Mouse (Mus musculus) adrenal gland, postnatal 4 days (tissue): ENCODE measurements at regions not wholly inside any gene's neighbourhood (a gene's known extent, or its start where the extent isn't known, plus 50 kb on each side); places are given as distances from the start of the nearest gene placed in this dataset.
A peak's percentile ranks its signal among the peaks of the same experiment; 100 is the strongest.

Experiments
- DNase-seq, 2 experiments: peaks; one replicate each; pipeline ENCODE4 v3.0.0; 2021 to 2022; ENCODE audit warnings: low spot score in 2 of 2, mixed read lengths in 2 of 2

- DNase-seq = no peak
Measured at GRCm38 (mm10) chr1:61172946-61173345, 195.2 kb downstream of the Icos start.

DNA sequence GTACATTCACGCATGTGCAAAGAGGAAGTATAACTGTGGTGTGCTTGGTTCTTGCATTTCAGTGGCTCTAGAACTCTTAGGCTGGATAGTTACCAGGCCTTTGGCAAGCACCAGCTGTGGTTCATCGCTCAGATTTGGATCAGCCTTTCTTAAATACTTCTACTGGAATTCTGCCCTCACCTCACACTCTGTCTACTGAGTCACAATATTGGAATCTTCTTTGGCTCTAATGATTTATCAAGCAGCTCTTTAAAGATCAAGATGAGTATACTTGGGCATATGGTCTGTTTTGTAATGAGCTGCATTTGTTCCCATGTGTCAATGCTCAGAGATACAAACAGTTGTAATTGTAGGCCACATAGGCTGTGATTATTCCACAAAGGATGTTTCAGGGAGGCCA is 197.5 kb downstream of the Icos start:
- no peak for DNase-seq

- no peak for DNase-seq
Measured at GRCm38 (mm10) chr1:61179461-61179860, 201.7 kb downstream of the Icos start.

DNA sequence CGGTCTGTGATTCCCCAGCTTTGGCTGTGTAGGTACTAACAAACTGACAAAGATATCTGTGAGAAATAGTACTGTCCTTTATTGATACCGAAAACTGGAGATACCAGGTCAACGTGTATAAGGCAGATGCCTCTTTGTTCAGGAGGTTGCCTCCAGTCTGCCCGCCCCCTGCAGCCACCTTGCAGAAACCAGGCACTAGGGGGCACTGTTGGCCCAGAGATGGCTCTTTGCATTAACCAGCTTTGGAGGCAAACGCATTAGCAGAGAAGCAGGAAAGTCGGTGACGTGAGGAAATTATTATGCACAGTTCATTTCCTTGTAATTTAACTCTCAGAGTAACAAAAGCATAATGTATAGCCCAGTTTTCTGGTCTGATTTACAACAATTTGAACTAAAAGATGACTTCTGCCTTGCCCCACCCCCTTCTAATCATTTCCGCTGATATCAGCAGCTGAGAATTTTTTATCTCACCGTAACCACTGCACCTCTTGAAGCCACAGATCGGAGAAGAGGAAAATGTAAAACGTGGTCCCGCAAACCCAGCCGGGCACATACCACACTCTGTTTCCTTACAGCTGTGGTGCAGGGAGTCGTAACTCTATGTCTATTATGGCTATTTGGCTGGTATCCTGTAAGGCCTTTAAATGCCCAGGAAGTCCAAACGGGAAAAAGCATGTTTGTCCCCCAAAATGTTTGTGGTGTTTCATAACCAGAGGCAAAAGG is 203.5 kb downstream of the Icos start:
- DNase-seq = peak; percentile 81 to 86

GRCm38 (mm10) chr1:61187381-61188100 is 209.8 kb downstream of the Icos start:
- DNase-seq = no peak

DNA sequence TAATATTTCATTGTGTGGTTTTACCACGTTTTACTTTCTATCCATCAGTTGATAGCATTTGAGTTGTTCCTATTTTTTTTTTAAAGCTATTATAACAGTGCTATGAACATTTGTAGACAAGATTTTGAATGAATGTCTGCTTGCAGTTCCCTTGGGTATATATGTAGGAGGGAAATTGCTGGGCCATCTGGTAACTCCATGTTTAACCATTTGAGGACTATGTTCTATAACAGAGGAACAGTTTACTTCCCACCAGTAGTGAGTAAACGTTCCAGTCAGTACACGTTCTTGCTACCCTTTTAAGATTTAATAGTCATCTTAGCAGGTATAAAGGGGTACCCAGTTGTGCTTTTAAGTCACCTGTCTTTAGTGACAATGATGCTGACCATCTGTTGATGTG is 213.2 kb downstream of the Icos start:
- DNase-seq = no peak

DNA sequence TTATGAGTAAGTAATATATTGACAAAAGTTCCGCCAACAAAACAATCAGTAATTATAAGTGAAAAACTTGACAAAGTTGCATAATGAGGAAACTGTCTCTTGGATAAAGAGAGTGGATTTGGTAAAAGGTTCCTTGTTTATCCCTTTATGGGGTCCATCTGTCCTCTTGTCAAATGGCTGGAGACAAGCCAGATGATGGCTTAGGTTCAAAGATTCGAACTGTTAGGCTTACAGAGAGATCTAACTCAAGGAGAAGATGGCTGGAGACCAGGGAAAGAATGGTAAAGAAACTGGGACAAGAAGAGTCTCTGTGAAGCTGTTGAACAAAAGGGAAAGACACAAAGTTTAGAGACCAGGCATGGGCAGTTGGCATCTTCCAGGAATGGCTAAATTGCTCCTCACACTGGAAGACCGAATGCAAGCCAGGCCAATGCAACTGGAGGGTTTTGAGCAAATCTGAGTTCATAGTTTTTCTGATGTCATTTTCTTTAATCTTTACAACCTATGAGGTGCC is 220.9 kb downstream of the Icos start:
- no peak for DNase-seq

DNA sequence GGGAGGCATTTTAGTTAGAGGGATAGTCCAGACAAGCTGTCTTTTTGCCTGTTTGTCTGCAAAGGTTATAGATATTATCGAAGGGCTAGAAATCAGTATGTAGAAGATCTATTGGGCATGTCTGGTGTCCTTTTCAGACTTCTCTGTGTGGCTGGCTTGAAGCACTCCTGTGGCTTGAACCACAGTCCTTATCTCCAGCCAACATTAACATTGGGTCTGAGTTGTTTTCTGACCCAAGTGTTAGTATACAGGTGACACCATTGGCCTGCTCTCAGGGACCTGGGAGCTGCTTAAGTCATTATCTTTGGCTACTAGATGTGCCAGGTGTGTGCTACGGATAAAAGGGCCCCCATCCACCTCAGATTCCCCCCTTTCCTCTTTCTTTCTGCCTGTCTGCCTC is 223.3 kb downstream of the Icos start:
- no peak for DNase-seq

DNA sequence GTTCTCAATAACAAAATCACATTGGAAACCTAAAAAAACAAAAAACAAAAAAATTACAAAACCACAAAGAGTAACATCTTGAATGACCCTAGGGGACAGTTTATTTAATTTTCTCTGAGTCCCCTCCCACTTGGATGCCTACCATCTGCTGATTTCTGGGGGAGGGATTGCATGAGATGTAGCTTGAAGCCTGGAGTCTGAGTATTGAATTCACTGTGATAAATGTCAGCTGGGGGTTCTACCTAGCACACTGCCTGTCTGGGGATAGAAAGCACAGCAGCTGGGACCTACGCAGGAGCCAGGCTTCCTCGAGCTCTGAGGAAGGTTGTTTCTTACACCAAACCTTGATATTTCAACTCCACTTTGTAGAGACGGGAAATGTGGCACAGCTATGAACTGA is 224.4 kb downstream of the Icos start:
- DNase-seq = no peak

DNA sequence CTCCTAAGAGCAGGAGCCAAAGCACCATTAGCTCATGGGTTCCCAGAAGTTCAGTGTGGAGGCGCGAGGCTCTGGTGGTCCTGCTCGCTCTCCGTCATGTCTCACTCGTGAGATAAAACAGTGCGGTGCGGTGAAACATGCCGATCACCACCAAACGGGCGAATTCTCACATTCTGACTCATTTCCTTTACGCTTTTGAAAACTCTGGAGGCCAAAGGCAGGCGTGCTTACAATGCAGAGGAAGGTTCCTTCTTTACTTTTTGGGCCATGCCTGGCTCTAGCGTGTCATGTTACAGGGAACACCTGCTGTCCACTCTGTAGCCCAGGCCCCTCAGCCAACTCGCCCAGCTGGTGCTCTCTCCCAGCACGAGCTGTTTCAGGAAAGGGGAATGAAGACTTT is 225.4 kb downstream of the Icos start:
- DNase-seq = no peak

- no peak for DNase-seq
Measured at GRCm38 (mm10) chr1:61203612-61204011, 225.9 kb downstream of the Icos start.

DNA sequence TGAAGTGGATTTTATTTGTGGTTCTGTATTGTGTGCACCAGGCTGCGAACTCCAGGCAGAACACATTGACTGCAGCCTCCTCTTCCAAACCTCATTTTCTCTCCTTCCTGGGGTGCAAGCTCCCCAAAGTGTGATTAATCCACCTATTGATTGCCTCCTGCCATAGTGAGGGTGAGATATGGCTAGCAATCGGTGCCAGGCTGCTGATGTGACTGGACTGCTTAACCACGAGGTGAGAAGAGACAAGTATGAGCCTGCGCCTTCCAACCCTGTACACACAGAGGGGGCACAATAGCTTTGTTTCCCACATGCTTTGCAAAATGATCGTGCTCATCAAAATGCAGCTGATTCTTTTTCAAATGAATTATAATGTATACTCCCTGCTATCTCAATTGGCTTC is 227.4 kb downstream of the Icos start:
- no peak for DNase-seq

GRCm38 (mm10) chr1:61206861-61207380 is 229.2 kb downstream of the Icos start:
- DNase-seq = no peak

DNA sequence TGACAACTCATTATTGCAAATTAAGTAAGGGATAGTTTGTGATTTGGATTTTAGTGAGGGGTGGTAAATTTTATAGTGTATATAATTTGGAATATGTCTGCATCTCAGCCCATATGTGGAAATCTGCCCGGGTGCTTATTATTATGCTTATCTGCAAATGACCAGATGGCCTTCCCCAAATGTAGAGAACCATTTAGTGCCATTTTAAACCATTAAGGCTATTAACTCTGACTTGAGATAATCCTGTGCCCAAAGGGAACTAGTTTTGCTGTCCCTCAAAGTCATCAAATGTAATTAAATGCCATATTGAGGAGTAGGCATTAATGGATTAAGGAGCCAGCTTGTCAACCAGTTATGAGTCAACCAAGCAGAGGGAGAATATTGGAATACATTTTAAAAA is 230.7 kb downstream of the Icos start:
- DNase-seq = no peak

DNA sequence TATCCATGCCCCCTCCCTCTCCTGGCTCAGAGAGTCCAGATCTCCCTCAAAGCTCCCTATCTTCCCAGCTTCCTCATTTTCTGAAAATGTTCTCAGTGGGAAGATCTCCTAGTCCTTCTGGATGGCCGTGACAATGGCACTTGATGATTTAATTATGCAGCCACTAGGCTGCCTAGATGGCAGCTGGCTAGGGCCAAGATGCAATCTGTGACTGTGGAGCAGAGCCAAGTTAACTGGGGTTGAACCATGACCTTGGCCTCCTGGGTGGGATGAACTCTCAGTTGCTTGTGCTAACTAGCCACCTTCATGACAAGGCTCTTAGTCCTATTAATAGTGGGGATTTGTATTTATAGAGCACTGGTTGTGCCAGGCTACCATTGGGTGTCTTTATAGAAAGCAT is 243.4 kb downstream of the Icos start:
- DNase-seq = no peak

DNA sequence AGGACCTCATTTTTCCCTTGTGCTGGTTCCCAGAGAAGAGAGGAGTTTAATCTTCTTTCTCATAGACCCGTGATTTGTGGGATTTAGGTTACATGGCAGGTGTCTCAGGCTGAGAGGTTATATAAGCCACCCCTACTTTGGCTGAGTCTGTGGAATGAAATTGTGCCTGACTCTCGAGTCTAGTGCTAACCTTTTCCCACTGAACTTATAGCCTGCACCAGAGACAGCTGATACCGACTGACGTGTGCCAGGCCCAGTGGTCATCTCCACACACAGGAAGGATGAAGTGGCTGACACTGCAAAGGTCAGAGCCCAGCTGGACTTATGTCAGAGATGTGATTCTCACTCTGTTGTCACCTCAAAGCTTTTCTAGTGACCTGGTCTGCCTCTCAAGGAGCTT is 251.2 kb downstream of the Icos start:
- DNase-seq = no peak

DNA sequence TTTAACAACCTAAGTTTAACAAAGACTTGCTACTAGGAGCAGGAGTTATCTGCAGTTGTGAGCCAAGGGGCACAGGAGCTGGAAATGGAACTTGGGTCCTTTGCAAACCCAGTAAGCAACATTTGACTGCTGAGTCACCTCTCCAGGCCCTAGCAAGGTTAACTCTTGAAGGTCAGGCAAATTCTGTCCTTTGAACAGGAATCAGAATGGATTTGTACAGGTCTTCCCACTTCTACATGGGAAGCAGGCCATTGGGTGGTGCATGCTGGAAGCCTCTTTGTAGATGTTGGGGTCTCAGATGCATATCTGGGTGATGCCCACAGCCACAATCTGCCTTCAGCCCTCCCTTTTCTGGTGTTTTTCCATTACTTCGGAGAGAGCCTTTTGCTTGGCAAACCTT is 255.3 kb downstream of the Icos start:
- no peak for DNase-seq

GRCm38 (mm10) chr1:61233476-61234297 is 256.0 kb downstream of the Icos start:
- DNase-seq = no peak

GRCm38 (mm10) chr1:61234298-61234682 is 256.6 kb downstream of the Icos start:
- no peak for DNase-seq

- no peak for DNase-seq
Measured at GRCm38 (mm10) chr1:61236511-61236910, 258.8 kb downstream of the Icos start.

DNA sequence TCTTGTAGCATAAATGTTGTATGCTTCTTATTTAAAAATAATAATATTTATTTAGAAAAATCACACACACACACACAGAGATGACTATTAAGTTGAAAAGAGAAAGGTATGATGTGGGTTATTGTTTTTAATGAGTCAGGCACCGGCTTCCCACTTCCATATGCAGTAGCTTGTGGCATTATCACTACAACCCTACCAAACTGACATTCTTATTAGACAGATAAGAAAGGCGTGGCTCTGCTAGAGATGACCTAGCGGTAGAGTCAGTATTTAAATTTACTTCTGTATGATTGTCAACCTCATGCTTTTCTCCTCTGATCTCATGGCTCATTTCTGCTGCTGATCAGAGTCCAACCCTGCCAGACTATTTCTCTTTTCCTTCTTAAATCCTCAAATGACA is 260.9 kb downstream of the Icos start:
- DNase-seq = no peak

- no peak for DNase-seq
Measured at GRCm38 (mm10) chr1:61257561-61257960, 279.8 kb downstream of the Icos start.
